Mouse (Mus musculus): ENCODE results near the gene Fosb.

DNA sequence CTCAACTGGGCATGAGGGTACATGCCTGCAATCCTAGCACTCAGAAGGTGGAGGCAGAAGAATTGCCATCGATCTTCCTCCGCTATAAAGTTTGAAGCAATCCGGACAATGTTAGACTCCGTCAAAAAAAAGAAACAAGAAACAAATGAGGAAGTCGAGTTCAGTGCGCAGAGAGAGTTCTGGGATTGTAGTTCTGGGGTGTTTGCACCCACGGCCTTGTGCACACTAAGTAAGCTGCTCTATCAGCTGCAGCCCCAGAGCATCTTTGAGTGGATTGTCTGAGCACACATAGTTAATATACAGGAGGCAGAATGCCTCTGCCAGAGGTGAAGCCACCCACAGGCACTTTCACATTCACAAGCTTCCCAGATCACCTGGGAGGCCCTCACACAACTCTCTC, 8.8 kb upstream of the Fosb start:
- TF ChIP-seq CTCF (IDR thresholded peaks at IDR 0.05; ENCODE audit: low read depth) (no peak), EP300 (IDR thresholded peaks at IDR 0.05; ENCODE audit: low read depth) (no peak)
